Mouse (Mus musculus) kidney, adult 2 months (tissue): ENCODE measurements around the gene Extl1.

Source experiments
- CTCF ChIP-seq: fragments of 200-500 bp; conservative IDR thresholded peaks from 2 replicates; pipeline ENCODE4 v1.5.1; 2011; ENCODE audit warnings: low read depth, mild to moderate bottlenecking, control low read depth, low read length, moderate library complexity, mixed read lengths; ENCODE audit not compliant: insufficient read depth, insufficient read length
- POLR2A ChIP-seq: fragments of 200-500 bp; IDR thresholded peaks from one replicate; pipeline ENCODE4 v1.6.1; 2011; ENCODE audit warnings: low read depth, low read length, control low read depth

- TF ChIP-seq CTCF: no peak
- TF ChIP-seq POLR2A: no peak
Observed at GRCm38 (mm10) chr4:134432686-134433360, 49.2 kb upstream of the Extl1 start.
